Mouse (Mus musculus): ENCODE measurements around the gene Stat5a. TPM values are rescaled to one million over a fixed set of nuclear protein-coding genes. Genes with fewer than 3 reads are reported as not detected.

Stat5a gene
- polyA plus RNA-seq, 2 experiments: 7.2 to 7.8 TPM

DNA sequence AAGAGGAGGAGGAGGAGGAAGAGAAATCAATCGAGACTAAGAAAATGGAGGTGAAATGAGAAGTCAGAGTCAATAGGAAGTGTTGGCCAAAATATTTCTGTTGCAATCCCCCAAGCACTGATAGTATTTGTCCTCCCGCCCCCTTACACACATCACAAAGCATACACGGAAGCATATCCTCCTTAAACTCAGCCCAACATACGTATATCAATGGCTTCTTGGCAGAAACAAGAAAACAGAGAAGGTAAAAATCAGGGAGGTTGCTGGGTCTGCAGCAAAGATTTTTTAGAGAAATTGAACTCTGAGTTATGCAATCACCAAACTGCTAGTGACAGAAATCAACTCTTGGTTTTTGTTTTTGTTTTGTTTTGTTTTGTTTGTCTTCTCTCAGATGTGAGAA, 11.1 kb upstream of the Stat5a start:
- TF ChIP-seq CTCF (IDR thresholded peaks at IDR 0.05; ENCODE audit: low read depth) (no peak), EP300 (IDR thresholded peaks at IDR 0.05; ENCODE audit: low read depth) (no peak)
- peak overlapping the region; percentile 41; the same call in 1 of the 2 replicates for H3K9ac ChIP-seq (replicated peaks)

DNA sequence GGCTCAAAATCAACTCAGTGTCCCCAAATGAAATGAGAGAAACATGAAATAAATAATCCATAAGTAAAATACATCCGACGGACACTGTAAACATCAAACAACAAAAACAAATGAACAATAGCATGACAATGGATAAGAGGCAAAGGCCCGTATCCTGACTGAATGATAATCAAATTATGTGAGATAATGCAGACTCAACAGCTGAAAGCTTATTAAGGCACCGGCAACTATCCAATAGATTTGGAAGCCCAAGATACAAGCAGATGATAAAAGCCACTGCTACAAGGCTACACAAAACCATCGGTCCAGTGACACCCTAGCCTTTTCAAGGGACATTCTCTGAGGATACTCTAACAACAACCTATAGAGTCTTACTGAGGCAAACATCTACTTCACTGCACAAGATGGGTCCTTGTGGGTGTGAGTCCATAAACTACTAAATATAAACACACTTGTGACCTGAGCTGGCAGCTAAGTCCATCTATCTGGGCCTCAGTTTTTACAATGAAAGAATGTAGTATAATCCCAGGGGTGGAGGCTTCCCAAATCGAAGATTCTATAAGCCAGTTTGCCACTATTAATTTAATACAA, 10.3 kb upstream of the Stat5a start:
- peak overlapping the region; percentile 86 for H3K9ac ChIP-seq (replicated peaks)
- DNase-seq (ENCODE audit: low read depth in 3 of 3, low spot score in 3 of 3): no peak
- no peaks in the 10 kb centered on the region for H3K9me3 ChIP-seq (ENCODE audit: control insufficient read depth, low read length)
- H3K27me3 ChIP-seq (ENCODE audit: control insufficient read depth, insufficient read depth, low read length): no peaks in the 10 kb centered on the region; the same call in 1 of the 2 replicates
- WGBS (ENCODE audit: insufficient replicate concordance): 30% methylated on average over 6 of the region's 6 CpGs
- H3K27ac ChIP-seq: peak overlapping the region; percentile 54
- H3K36me3 ChIP-seq (replicated peaks; ENCODE audit: control insufficient read depth, insufficient read depth, low read depth): no peaks in the 10 kb centered on the region
- H3K4me3 ChIP-seq (ENCODE audit: insufficient read depth in 1 of 2, low read depth in 2 of 2, low read length in 2 of 2): peak overlapping the region; percentile 77 to 82
- TF ChIP-seq CTCF (IDR thresholded peaks at IDR 0.05; ENCODE audit: low read depth): no peak
- no peak for TF ChIP-seq EP300 (IDR thresholded peaks at IDR 0.05; ENCODE audit: low read depth)
- no peak for ATAC-seq (ENCODE audit: insufficient read depth)
- H3K4me2 ChIP-seq (ENCODE audit: low read depth): peak overlapping the region; percentile 80
- peaks cover 11 to 20% of the 10 kb centered on the region in 2 experiments for H3K4me1 ChIP-seq (replicated peaks; ENCODE audit: control insufficient read depth in 2 of 2, insufficient read depth in 2 of 2, low read length in 1 of 2)

More for the DNA sequence above, 11.1 kb upstream of the Stat5a start:
- 10% methylated on average over 4 of the region's 4 CpGs for WGBS (ENCODE audit: insufficient replicate concordance)
- peaks cover 11 to 22% of the 10 kb centered on the region in 2 experiments for H3K4me1 ChIP-seq (replicated peaks; ENCODE audit: control insufficient read depth in 2 of 2, insufficient read depth in 2 of 2, low read length in 1 of 2)
- DNase-seq (ENCODE audit: low read depth in 3 of 3, low spot score in 3 of 3) (no peak), ATAC-seq (ENCODE audit: insufficient read depth) (no peak)
- H3K9me3 ChIP-seq (ENCODE audit: control insufficient read depth, low read length): no peaks in the 10 kb centered on the region
- H3K4me2 ChIP-seq (ENCODE audit: low read depth): peak overlapping the region; percentile 80
- H3K27ac ChIP-seq: no peak overlapping the region; the same call in 1 of the 2 replicates
- H3K36me3 ChIP-seq (replicated peaks; ENCODE audit: control insufficient read depth, insufficient read depth, low read depth): no peaks in the 10 kb centered on the region
- H3K4me3 ChIP-seq (ENCODE audit: insufficient read depth in 1 of 2, low read depth in 2 of 2, low read length in 2 of 2): peak overlapping the region in 1 of 2 experiments; percentile 11; a peak in 2 of 4 replicates
- H3K27me3 ChIP-seq (ENCODE audit: control insufficient read depth, insufficient read depth, low read length): no peaks in the 10 kb centered on the region; the same call in 1 of the 2 replicates

DNA sequence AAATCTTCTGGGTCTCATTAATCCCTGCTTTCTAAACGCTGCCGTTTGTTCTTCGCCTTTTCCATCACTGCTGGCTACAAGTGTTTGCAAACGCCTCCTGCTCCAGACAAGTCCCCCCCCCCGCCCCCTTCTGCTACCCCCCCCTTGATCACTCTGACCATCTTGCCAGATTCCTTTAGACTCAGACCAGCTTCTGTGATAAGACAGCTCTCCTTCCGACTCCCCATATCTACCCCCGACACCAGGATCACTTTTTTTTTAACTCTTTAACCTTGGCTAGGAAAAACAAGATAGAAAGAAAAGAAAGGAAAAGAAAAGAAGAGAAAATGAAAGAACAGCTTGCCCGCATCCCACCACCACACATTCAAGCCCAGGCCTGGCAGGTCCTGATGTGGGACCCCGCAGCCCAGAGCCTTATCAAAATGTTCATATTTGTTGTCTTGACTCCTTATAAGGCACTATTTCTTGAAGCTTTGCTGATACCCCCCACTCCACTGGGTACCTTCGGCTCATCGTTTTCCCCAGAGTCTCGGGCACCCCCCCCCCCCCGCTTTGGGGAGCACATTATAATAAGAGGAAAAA, 9.6 kb upstream of the Stat5a start:
- ATAC-seq (ENCODE audit: insufficient read depth) (peak; percentile 56; the same call in 1 of the 2 replicates), DNase-seq (ENCODE audit: low read depth in 3 of 3, low spot score in 3 of 3) (peak in 1 of 3 experiments; percentile 60)
- Histone ChIP-seq H3K4me3 (ENCODE audit: insufficient read depth in 1 of 2, low read depth in 2 of 2, low read length in 2 of 2) (peak overlapping the region; percentile 77 to 82), H3K4me1 (replicated peaks; ENCODE audit: control insufficient read depth in 2 of 2, insufficient read depth in 2 of 2, low read length in 1 of 2) (peaks cover 11 to 20% of the 10 kb centered on the region in 2 experiments), H3K27me3 (ENCODE audit: control insufficient read depth, insufficient read depth, low read length) (no peaks in the 10 kb centered on the region; the same call in 1 of the 2 replicates), H3K9me3 (ENCODE audit: control insufficient read depth, low read length) (no peaks in the 10 kb centered on the region), H3K27ac (peak overlapping the region; percentile 54), H3K9ac (replicated peaks) (peak overlapping the region; percentile 86), H3K36me3 (replicated peaks; ENCODE audit: control insufficient read depth, insufficient read depth, low read depth) (no peaks in the 10 kb centered on the region), H3K4me2 (ENCODE audit: low read depth) (peak overlapping the region; percentile 80)
- TF ChIP-seq CTCF (IDR thresholded peaks at IDR 0.05; ENCODE audit: low read depth) (no peak), EP300 (IDR thresholded peaks at IDR 0.05; ENCODE audit: low read depth) (peak; percentile 70)
- under 1% methylated on average over 13 of the region's 13 CpGs for WGBS (ENCODE audit: insufficient replicate concordance)

DNA sequence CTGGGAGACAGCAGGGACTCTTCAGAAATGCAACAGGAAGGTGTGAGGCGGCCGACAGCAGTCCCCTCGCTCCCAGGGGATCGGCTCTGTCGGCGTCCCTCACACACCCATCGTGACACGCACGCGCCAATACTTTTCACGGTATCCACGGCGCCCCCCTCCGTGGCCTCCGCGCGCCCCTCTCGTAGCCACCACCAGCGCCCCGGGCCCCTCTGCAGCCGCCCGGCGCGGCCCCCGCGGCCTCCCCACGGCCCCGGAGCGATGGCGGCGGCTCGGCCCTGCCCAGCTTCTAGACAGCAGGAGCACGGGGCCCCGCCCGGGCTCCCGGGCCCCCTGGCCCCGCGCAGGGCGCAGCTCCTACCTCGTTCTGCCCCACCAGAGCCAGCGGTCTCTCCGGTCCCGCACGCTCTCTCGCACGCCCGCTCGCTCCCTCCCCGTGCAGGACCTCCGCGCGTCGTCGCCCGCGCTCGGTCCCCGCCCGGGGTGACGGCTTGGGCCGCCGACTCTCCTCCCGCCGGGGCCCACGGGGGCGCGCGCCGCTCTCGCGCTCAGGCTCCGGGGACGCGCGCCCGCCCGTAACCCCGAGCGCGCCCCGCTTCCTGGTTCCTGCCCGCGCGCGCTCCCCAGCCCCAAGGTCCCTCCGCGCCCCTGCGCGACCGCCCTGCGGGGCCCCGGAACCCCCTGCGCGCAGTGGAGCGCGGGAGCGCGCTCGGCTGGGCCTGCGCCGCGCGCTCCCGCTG, 8.9 kb upstream of the Stat5a start, which contains the start of gene Stat5b:
TSS of gene Stat5b (minus strand) at position 687 of the 740 bp plus-strand sequence.
- peak; percentile 51 to 62 (median 60) for DNase-seq (ENCODE audit: low read depth in 3 of 3, low spot score in 3 of 3)
- TF ChIP-seq CTCF (IDR thresholded peaks at IDR 0.05; ENCODE audit: low read depth): no peak
- TF ChIP-seq EP300 (IDR thresholded peaks at IDR 0.05; ENCODE audit: low read depth): no peak
- ATAC-seq (ENCODE audit: insufficient read depth): peak; percentile 81
- Histone ChIP-seq H3K9me3 (ENCODE audit: control insufficient read depth, low read length) (no peaks in the 10 kb centered on the region), H3K4me1 (replicated peaks; ENCODE audit: control insufficient read depth in 2 of 2, insufficient read depth in 2 of 2, low read length in 1 of 2) (peaks cover 11 to 20% of the 10 kb centered on the region in 2 experiments), H3K27ac (peak within 1 kb of the TSS; percentile 52), H3K27me3 (ENCODE audit: control insufficient read depth, insufficient read depth, low read length) (no peaks in the 10 kb centered on the region; the same call in 1 of the 2 replicates), H3K4me2 (ENCODE audit: low read depth) (peak within 1 kb of the TSS; percentile 80), H3K4me3 (ENCODE audit: insufficient read depth in 1 of 2, low read depth in 2 of 2, low read length in 2 of 2) (peak within 1 kb of the TSS; percentile 77 to 82), H3K9ac (replicated peaks) (peak within 1 kb of the TSS; percentile 86), H3K36me3 (replicated peaks; ENCODE audit: control insufficient read depth, insufficient read depth, low read depth) (no peaks in the 10 kb centered on the region)
- under 1% methylated on average over 96 of the region's 104 CpGs for WGBS (ENCODE audit: insufficient replicate concordance)
